Mouse (Mus musculus) liver (tissue): ENCODE measurements around the gene Pknox2.

ENCODE experiments used
- DNase-seq: peaks from one replicate; pipeline ENCODE4 v3.0.0-alpha.2; 2020; ENCODE audit warnings: mixed read lengths

Pknox2 gene

GRCm38 (mm10) chr9:37147359-37147685 is at the start of gene Pknox2:
Pknox2 (minus strand) TSS chr9:37147407.
- peak; percentile 72 for DNase-seq

DNA sequence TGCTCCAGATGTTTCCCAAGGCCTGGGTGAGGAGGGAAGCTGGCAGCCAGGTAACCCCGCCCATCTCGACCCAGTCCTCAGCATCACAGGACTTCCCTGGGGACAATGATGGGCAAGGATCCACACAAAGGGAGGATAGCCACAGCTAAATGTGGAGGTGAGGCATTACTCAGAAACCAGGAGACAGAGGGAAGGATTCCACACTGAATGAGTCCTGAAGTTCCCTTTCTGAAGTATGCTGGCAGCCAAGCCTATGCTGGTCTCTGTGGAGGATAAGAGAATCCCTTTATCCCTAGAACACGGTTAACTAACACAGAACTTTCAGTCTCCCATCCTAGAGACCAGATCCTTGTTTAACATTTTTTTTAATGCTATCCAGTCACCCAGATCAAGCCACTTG is 40.8 kb upstream of the Pknox2 start:
- no peak for DNase-seq

- DNase-seq: no peak
These were observed 40.2 kb upstream of the Pknox2 start for GRCm38 (mm10) chr9:37187407-37187806.

- no peak for DNase-seq
These were observed 36.0 kb upstream of the Pknox2 start for GRCm38 (mm10) chr9:37183176-37183575.

- no peak for DNase-seq
These were observed 34.4 kb upstream of the Pknox2 start for GRCm38 (mm10) chr9:37181596-37181995.

- no peak for DNase-seq
These were observed 32.4 kb upstream of the Pknox2 start for GRCm38 (mm10) chr9:37179596-37179995.

- no peak for DNase-seq
These were observed 31.7 kb upstream of the Pknox2 start for GRCm38 (mm10) chr9:37178911-37179310.

- no peak for DNase-seq
These were observed 30.3 kb upstream of the Pknox2 start for GRCm38 (mm10) chr9:37177551-37177950.

DNA sequence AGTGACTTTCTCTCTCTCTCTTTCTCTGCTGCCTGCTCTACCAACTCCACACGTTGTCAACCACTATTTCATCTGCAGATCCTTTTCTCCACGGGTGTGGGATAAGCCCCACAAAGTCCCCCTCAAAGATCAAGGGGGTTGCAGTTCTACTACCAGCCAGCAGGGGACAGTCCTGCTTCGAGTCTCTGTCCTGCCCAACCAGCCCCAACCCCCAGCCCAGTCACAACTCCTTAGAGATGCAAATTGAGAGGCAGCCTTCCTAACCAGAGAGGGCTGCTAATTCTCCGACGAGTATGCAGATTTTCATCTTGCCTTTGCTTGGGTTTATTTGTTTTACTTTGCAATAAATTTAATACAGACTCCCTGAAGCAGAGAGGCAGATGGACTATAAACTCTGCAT is 29.9 kb upstream of the Pknox2 start:
- peak; percentile 44 for DNase-seq

DNA sequence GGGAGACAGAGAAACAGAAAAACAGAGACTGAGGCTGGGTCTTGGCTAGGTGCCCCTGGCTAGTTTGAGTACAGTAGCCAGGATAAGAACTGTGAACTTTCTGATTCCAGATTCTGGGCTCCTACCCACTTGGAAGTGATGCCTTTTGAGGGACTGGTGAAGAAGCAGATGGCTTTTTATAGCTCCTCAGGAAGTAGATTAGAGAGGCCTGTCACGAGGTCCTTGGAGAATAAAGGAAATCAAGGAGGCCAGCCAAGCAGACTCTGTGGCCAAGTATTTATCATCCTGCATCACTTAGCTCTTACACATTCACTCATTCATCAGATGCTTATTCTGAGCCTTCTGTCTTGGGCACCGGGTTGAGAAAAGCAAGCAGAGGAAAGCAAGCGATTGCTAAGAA is 28.8 kb upstream of the Pknox2 start:
- no peak for DNase-seq

GRCm38 (mm10) chr9:37173376-37173775 is 26.2 kb upstream of the Pknox2 start:
- no peak for DNase-seq

DNA sequence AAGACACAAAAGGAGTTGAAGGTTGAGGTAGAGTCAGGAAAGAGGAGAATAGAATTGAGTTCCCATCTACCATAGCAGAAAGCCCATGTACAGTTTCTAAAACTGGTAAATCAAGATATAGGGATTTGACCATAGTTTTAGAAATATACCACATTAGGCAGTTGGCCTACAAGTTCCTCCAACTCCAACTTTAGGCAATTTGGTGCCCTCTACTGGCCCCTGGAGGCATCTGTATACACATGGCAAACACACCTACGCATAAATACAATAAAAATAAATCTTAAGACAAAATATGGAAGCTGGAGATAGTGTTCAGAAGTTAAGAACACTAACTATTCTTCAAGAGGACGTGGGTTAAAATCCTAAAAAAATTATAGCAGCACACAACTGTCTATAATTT is 19.7 kb upstream of the Pknox2 start:
- no peak for DNase-seq

GRCm38 (mm10) chr9:37160686-37161085 is 13.5 kb upstream of the Pknox2 start:
- DNase-seq: no peak

- no peak for DNase-seq
These were observed 679 bp upstream of the Pknox2 start for GRCm38 (mm10) chr9:37147886-37148285.

GRCm38 (mm10) chr9:37146603-37147358 is 426 bp downstream of the Pknox2 start:
- DNase-seq: peak; percentile 38

- DNase-seq: peak; percentile 12
These were observed 929 bp downstream of the Pknox2 start for GRCm38 (mm10) chr9:37146353-37146602.

DNA sequence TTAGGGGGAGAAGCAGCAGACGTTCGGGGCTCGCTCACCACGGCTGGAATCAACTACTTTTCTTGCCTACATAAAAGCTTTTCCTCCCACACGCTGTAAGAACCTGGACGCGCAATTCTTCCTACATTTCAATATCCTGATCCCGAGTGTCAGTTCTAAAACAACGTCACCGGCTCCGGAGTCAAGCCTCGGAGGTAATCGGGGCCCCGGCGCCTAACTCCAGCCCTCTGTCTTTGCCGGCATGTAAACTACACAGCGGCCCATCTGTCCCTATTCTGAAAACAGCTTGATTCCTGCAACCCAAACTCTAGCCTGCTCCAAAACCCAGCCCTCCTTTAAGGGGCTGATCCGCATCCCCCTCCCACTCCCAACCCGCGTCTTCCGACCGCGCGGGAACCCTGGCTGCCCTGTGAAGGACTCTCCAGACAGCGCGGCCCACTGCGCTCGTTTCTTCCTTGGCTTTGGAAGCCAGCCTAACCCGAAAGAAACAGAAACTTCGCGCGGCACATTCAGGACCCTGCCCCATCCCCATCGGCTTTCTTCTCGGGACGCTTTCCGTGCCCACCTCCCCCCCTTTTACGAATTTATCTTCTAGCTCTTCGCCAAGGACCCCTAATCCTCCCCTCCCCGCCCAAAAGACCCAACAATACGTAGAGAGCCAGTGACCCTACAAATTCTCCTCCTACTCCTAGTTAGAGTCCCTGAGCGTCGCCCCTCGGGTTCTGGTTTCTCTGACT is 1.4 kb downstream of the Pknox2 start:
- DNase-seq: no peak

GRCm38 (mm10) chr9:37145151-37145615 is 2.0 kb downstream of the Pknox2 start:
- DNase-seq: no peak

DNA sequence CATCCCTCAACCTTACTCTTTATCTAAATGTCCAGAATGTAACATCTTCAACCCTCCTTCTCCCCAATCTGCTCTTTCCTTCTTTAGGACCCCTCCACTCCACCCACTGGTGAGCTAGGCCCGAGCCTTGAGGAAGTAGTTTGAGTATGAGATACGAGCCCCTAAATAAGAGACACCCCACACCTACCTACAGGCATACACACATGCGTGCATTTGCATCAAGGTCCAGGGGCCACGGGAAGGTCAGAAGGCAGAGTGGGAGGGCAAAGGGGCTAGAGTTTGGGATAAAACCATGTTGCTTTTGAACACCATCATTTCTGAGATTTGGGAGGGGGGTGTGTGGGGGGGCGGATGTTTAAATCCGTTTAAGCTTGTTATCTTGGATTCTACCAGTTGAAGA is 2.5 kb downstream of the Pknox2 start:
- no peak for DNase-seq

DNA sequence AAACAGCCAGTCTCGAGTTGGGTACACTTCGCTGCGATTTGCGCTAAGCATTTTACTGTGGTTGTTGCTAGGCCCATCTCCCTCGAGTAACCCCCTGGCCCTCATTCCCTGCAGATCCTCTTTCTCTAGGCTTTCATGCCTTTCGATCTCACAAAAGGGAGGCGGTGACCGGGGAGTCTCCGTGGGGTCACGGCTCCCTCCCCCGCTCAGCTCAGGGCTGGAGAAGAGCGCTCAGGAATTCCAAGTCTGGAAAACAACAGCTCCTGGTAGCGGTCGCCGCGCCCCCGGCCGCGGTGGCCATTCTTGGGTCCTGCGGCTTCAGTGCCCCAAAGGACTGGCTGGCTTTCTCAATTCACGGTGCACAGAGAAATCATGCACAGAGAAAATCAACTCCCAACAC is 3.0 kb downstream of the Pknox2 start:
- DNase-seq: peak; percentile 12

DNA sequence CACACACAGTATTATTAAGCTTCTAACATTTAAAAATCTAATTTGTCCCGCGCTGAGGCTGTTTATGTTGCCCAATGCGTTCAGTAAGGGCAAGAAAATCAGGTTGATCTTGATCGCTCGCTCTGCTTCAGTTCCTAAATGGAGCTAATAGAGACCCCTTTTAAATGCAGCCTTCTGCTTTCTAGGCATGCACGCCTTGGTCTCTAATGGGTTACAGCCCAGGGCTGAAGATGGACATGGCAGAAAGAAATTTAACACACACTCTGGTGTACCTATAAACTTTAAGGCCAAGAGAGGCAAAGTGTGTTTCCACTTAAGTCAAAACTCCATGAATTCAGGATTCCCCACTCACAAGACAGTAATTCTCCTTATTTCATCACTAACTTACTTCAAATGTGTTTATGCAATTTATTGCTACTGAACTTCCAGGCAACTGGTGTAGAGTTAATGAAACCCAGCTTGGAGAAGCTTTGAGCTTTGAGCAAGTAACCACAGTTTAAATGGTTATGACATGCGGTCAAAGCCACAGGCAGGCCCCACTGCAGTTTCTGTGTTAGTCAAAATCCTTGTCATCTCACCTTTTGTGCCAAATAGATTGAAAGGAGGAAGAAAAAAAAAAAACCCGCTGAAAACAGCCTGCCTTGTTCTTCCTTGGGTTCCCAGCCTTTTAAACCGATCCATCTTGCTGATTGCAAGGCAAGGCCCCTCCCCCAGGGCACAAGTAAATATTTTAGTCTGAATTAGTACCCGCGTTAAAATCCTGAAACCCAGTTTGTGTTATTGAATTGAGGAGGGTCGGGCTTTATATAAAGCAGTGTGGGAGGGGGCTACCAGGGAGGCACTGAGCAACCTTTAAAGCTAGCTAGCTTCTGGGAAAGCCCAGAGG is 3.9 kb downstream of the Pknox2 start:
- no peak for DNase-seq

DNA sequence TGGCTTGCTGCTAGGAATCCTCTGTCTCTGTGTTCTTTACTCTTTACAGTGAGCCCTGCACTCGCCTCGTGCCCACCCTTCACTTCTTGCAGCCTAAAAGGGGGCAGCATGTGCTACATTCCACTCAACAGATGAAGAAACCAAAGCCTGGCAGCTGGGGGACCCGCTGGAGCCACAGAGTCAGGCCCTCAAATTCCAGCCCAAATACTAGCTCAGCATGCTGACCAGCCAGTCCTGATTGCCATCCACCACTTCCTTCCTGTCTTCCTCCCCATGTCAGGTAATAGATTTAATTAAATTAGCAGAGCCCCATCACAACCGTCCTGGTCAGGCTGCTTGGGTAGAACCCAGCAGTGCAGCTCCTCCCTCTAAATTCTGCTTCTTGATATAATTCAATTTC is 5.1 kb downstream of the Pknox2 start:
- no peak for DNase-seq

DNA sequence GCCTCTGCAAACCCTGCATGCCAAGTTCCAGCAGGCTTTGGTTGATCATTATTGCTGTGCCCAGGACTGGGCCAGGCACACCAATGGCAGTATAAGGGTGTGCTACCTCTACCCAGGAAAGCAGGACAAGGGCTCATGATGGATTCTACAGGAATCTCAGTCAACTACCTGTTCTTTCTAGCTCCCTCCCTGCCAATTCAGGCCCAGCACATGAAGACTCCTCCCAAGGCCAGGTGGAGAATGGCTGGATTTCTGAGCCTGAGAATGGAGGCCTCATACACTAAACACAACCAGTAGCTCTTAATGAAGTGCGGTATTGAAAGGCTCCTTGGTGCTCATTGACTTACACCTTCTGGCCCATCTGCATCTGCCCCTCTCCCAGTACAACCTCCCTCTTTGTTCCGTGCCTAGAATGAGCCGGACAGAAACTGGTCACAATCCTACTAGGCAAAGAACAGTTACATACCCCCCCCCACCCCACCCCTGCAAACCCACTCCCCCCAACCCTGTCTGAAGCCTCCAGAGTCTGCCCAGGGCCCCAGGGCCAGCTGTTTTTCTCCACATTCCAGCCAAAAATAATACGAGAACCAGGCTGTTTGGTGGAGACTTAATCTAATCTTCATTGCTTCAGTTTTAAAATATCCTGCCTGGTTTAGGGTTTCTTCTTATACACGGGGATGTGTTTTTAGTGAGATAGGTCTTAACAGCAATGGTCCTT is 6.6 kb downstream of the Pknox2 start:
- DNase-seq: no peak
